Mouse (Mus musculus): ENCODE data around the gene Gtf2ird1.
"Not testable (repeated sequence)": the region's sequence is repeated elsewhere in the genome, so short reads cannot be mapped to it uniquely, and the experiment has no call there.

Gene Gtf2ird1

GRCm38 (mm10) chr5:134475006-134475605 is 18.6 kb upstream of the Gtf2ird1 start:
- no peak for DNase-seq (ENCODE audit: low read depth, low spot score)

GRCm38 (mm10) chr5:134473902-134474301 is 17.4 kb upstream of the Gtf2ird1 start:
- no peak for DNase-seq (ENCODE audit: low read depth, low spot score)

- DNase-seq (ENCODE audit: low read depth, low spot score): no peak
Observed at GRCm38 (mm10) chr5:134470538-134471169, 14.1 kb upstream of the Gtf2ird1 start.

GRCm38 (mm10) chr5:134469559-134470150 is 13.1 kb upstream of the Gtf2ird1 start:
- no peak for DNase-seq (ENCODE audit: low read depth, low spot score)

GRCm38 (mm10) chr5:134468158-134468765 is 11.7 kb upstream of the Gtf2ird1 start:
- DNase-seq (ENCODE audit: low read depth, low spot score): no peak

- no peak for DNase-seq (ENCODE audit: low read depth, low spot score)
Observed at GRCm38 (mm10) chr5:134467030-134467549, 10.6 kb upstream of the Gtf2ird1 start.

GRCm38 (mm10) chr5:134466296-134467029 is 9.9 kb upstream of the Gtf2ird1 start:
- no peak for DNase-seq (ENCODE audit: low read depth, low spot score)

GRCm38 (mm10) chr5:134465197-134465596 is 8.7 kb upstream of the Gtf2ird1 start:
- no peak for DNase-seq (ENCODE audit: low read depth, low spot score)

GRCm38 (mm10) chr5:134464225-134464624 is 7.7 kb upstream of the Gtf2ird1 start:
- no peak for DNase-seq (ENCODE audit: low read depth, low spot score)

GRCm38 (mm10) chr5:134462731-134463130 is 6.2 kb upstream of the Gtf2ird1 start:
- DNase-seq (ENCODE audit: low read depth, low spot score): no peak

GRCm38 (mm10) chr5:134462316-134462715 is 5.8 kb upstream of the Gtf2ird1 start:
- DNase-seq (ENCODE audit: low read depth, low spot score): no peak

- DNase-seq (ENCODE audit: low read depth, low spot score): no peak
Observed at GRCm38 (mm10) chr5:134460546-134460945, 4.0 kb upstream of the Gtf2ird1 start.

- no peak for DNase-seq (ENCODE audit: low read depth, low spot score)
Observed at GRCm38 (mm10) chr5:134459096-134459495, 2.6 kb upstream of the Gtf2ird1 start.

- no peak for DNase-seq (ENCODE audit: low read depth, low spot score)
Observed at GRCm38 (mm10) chr5:134458416-134458815, 1.9 kb upstream of the Gtf2ird1 start.

- DNase-seq (ENCODE audit: low read depth, low spot score): no peak
Observed at GRCm38 (mm10) chr5:134457371-134457770, 855 bp upstream of the Gtf2ird1 start.

GRCm38 (mm10) chr5:134455914-134456423 is 547 bp downstream of the Gtf2ird1 start:
- DNase-seq (ENCODE audit: low read depth, low spot score): no peak

GRCm38 (mm10) chr5:134455186-134455895 is 1.2 kb downstream of the Gtf2ird1 start:
- DNase-seq (ENCODE audit: low read depth, low spot score): no peak

- no peak for DNase-seq (ENCODE audit: low read depth, low spot score)
Observed at GRCm38 (mm10) chr5:134454421-134454820, 2.1 kb downstream of the Gtf2ird1 start.

GRCm38 (mm10) chr5:134453577-134453976 is 2.9 kb downstream of the Gtf2ird1 start:
- no peak for DNase-seq (ENCODE audit: low read depth, low spot score)

GRCm38 (mm10) chr5:134446755-134447154 is 9.8 kb downstream of the Gtf2ird1 start:
- not testable (repeated sequence) for DNase-seq (ENCODE audit: low read depth, low spot score)

GRCm38 (mm10) chr5:134445895-134446294 is 10.6 kb downstream of the Gtf2ird1 start:
- no peak for DNase-seq (ENCODE audit: low read depth, low spot score)
